Mouse (Mus musculus): ENCODE measurements around the gene Snph. TPM values are rescaled to one million over a fixed set of nuclear protein-coding genes. Genes with fewer than 3 reads are reported as not detected.
A peak's percentile ranks its signal among the peaks of the same experiment; 100 is the strongest.

Gene Snph
- total RNA-seq, 1 experiment from 2014 or later, result not detected

GRCm38 (mm10) chr2:151605437-151605987 lies 26.9 kb downstream of the Snph start:
- peak; percentile 91 for ATAC-seq (replicated peaks; ENCODE audit: low read depth, poor library complexity, severe bottlenecking)

GRCm38 (mm10) chr2:151603630-151604029 lies 28.8 kb downstream of the Snph start:
- ATAC-seq (replicated peaks; ENCODE audit: low read depth, poor library complexity, severe bottlenecking), result no peak

GRCm38 (mm10) chr2:151602106-151602505 lies 30.3 kb downstream of the Snph start:
- ATAC-seq (replicated peaks; ENCODE audit: low read depth, poor library complexity, severe bottlenecking), result no peak

- ATAC-seq (replicated peaks; ENCODE audit: low read depth, poor library complexity, severe bottlenecking), result no peak
Measured at GRCm38 (mm10) chr2:151598068-151598467, 34.3 kb downstream of the Snph start.

- peak; percentile 89 for ATAC-seq (replicated peaks; ENCODE audit: low read depth, poor library complexity, severe bottlenecking)
Measured at GRCm38 (mm10) chr2:151587306-151587705, 45.1 kb downstream of the Snph start.

GRCm38 (mm10) chr2:151586807-151587206 lies 45.6 kb downstream of the Snph start:
- ATAC-seq (replicated peaks; ENCODE audit: low read depth, poor library complexity, severe bottlenecking), result peak; percentile 43

GRCm38 (mm10) chr2:151585934-151586333 lies 46.5 kb downstream of the Snph start:
- no peak for ATAC-seq (replicated peaks; ENCODE audit: low read depth, poor library complexity, severe bottlenecking)

GRCm38 (mm10) chr2:151580945-151581344 lies 51.4 kb downstream of the Snph start:
- no peak for ATAC-seq (replicated peaks; ENCODE audit: low read depth, poor library complexity, severe bottlenecking)

- ATAC-seq (replicated peaks; ENCODE audit: low read depth, poor library complexity, severe bottlenecking), result no peak
Measured at GRCm38 (mm10) chr2:151579183-151579582, 53.2 kb downstream of the Snph start.

- ATAC-seq (replicated peaks; ENCODE audit: low read depth, poor library complexity, severe bottlenecking), result peak; percentile 86
Measured at GRCm38 (mm10) chr2:151575699-151576389, 56.5 kb downstream of the Snph start.

- ATAC-seq (replicated peaks; ENCODE audit: low read depth, poor library complexity, severe bottlenecking), result peak; percentile 47
Measured at GRCm38 (mm10) chr2:151575119-151575698, 57.2 kb downstream of the Snph start.

GRCm38 (mm10) chr2:151574607-151575006 lies 57.8 kb downstream of the Snph start:
- no peak for ATAC-seq (replicated peaks; ENCODE audit: low read depth, poor library complexity, severe bottlenecking)

GRCm38 (mm10) chr2:151573667-151574066 lies 58.7 kb downstream of the Snph start:
- no peak for ATAC-seq (replicated peaks; ENCODE audit: low read depth, poor library complexity, severe bottlenecking)

- ATAC-seq (replicated peaks; ENCODE audit: low read depth, poor library complexity, severe bottlenecking), result no peak
Measured at GRCm38 (mm10) chr2:151571873-151572700, 60.3 kb downstream of the Snph start, which contains the start of gene Sdcbp2. Gene Sdcbp2 (plus strand): TSS chr2:151572622.

GRCm38 (mm10) chr2:151569452-151569851 lies 62.9 kb downstream of the Snph start:
- ATAC-seq (replicated peaks; ENCODE audit: low read depth, poor library complexity, severe bottlenecking), result no peak

GRCm38 (mm10) chr2:151566856-151567255 lies 65.5 kb downstream of the Snph start:
- no peak for ATAC-seq (replicated peaks; ENCODE audit: low read depth, poor library complexity, severe bottlenecking)

- ATAC-seq (replicated peaks; ENCODE audit: low read depth, poor library complexity, severe bottlenecking), result no peak
Measured at GRCm38 (mm10) chr2:151564986-151565385, 67.4 kb downstream of the Snph start.

- no peak for ATAC-seq (replicated peaks; ENCODE audit: low read depth, poor library complexity, severe bottlenecking)
Measured at GRCm38 (mm10) chr2:151564006-151564405, 68.4 kb downstream of the Snph start.

- ATAC-seq (replicated peaks; ENCODE audit: low read depth, poor library complexity, severe bottlenecking), result peak; percentile 86
Measured at GRCm38 (mm10) chr2:151562930-151563921, 69.2 kb downstream of the Snph start.
